Mouse (Mus musculus) liver, embryonic 14.5 days (tissue): ENCODE data around the gene Chtf18. TPM values are rescaled to one million over a fixed set of nuclear protein-coding genes. Genes with fewer than 3 reads are reported as not detected.
"Not testable (repeated sequence)": the region's sequence is repeated elsewhere in the genome, so short reads cannot be mapped to it uniquely, and the experiment has no call there.

Experiments
- ATAC-seq: fragments of 200-750 bp; cut with Nextera tagmentation; 2 replicates; pipeline ENCODE4 v1.8.0; 2017; ENCODE audit warnings: moderate number of reproducible peaks, mild to moderate bottlenecking, moderate library complexity; ENCODE audit not compliant: insufficient read depth
- DNase-seq, 3 experiments: peaks; one replicate each; pipeline ENCODE4 v3.0.0-alpha.2; 2012 to 2013; ENCODE audit warnings: low read depth in 3 of 3, low spot score in 3 of 3
- H3K27ac ChIP-seq: fragments of 300-500 bp; sonication (generic); 2 replicates; pipeline ENCODE4 v1.5.1; 2014; ENCODE audit warnings: moderate library complexity, mild to moderate bottlenecking, control low read depth, inconsistent platforms
- H3K27me3 ChIP-seq: fragments of 300-500 bp; sonication (generic); 2 replicates; pipeline ENCODE4 v1.6.1; 2014; ENCODE audit warnings: mild to moderate bottlenecking, low read length, moderate library complexity; ENCODE audit not compliant: control insufficient read depth, insufficient read depth
- H3K36me3 ChIP-seq: fragments of 300-500 bp; sonication (generic); replicated peaks from 2 replicates; pipeline ENCODE4 v1.6.1; 2014; ENCODE audit warnings: low read depth; ENCODE audit not compliant: control insufficient read depth, insufficient read depth
- H3K4me1 ChIP-seq, 2 experiments: fragments of 200-500 bp in 1 of 2; fragments of 300-500 bp in 1 of 2; sonication (generic) in 1 of 2; replicated peaks; 2 replicates each; pipeline ENCODE4 v1.6.1; 2012 to 2014; ENCODE audit warnings: antibody characterized with exemption in 1 of 2, inconsistent platforms in 1 of 2, low read length in 1 of 2; ENCODE audit not compliant: control insufficient read depth in 2 of 2, insufficient read depth in 2 of 2
- H3K4me2 ChIP-seq: fragments of 300-500 bp; sonication (generic); 2 replicates; pipeline ENCODE4 v1.6.1; 2014; ENCODE audit warnings: low read depth, mild to moderate bottlenecking, control low read depth, moderate library complexity
- H3K4me3 ChIP-seq, 2 experiments: fragments of 200-500 bp in 1 of 2; fragments of 300-500 bp in 1 of 2; sonication (generic) in 1 of 2; 2 replicates each; pipeline ENCODE4 v1.5.1; 2012 to 2014; ENCODE audit warnings: low read depth in 2 of 2, low read length in 2 of 2, mild to moderate bottlenecking in 2 of 2, control low read depth in 1 of 2, inconsistent platforms in 1 of 2, moderate library complexity in 1 of 2; ENCODE audit not compliant: insufficient read depth in 1 of 2
- H3K9ac ChIP-seq: fragments of 300-500 bp; sonication (generic); replicated peaks from 2 replicates; pipeline ENCODE4 v1.6.1; 2014; ENCODE audit warnings: mild to moderate bottlenecking, control low read depth, moderate library complexity
- H3K9me3 ChIP-seq: fragments of 300-500 bp; sonication (generic); 2 replicates; pipeline ENCODE4 v1.6.1; 2016; ENCODE audit warnings: low read length, mixed read lengths; ENCODE audit not compliant: control insufficient read depth
- CTCF ChIP-seq: IDR thresholded peaks from 2 replicates; pipeline ENCODE4 v1.5.1; 2016; ENCODE audit warnings: antibody characterized with exemption, low read depth, control low read depth
- EP300 ChIP-seq: IDR thresholded peaks from 2 replicates; pipeline ENCODE4 v1.6.1; 2016; ENCODE audit warnings: antibody characterized with exemption, low read depth
- WGBS: fragments of 180-500 bp; shearing (Covaris S2); extraction: QIAGEN DNeasy Blood & Tissue Kit; methylation state at CpG from one replicate; pipeline ENCODE4 v1.1.7; 2014; ENCODE audit not compliant: insufficient replicate concordance; 5-methylcytosine and 5-hydroxymethylcytosine counted together
- polyA plus RNA-seq, 2 experiments: library from polyadenylated mRNA; depleted of rRNA in 1 of 2; stranded (reverse) in 1 of 2; unstranded in 1 of 2; fragments of >200 nt; fragmentation: Nextera tagmentation in 1 of 2; extraction: Ambion mirVana in 1 of 2; gene quantifications; 2 replicates each; pipeline versions ENCODE4 v1.2.1 to v1.2.3; 2012 to 2014

The Chtf18 gene
- polyA plus RNA-seq, 2 experiments: 12.4 to 19.6 TPM

- no peak for DNase-seq
- Histone ChIP-seq H3K4me1 (no peaks in the 10 kb centered on the region), H3K27ac (no peak overlapping the region), H3K36me3 (no peaks in the 10 kb centered on the region), H3K27me3 (no peaks in the 10 kb centered on the region), H3K9ac (no peak overlapping the region), H3K9me3 (no peaks in the 10 kb centered on the region), H3K4me2 (no peak overlapping the region), H3K4me3 (no peak overlapping the region)
- no peak for ATAC-seq
- 54% methylated on average over 6 of the region's 6 CpGs for WGBS
- TF ChIP-seq EP300 (no peak), CTCF (no peak)
Observed at GRCm38 (mm10) chr17:25749314-25749713, 22.1 kb upstream of the Chtf18 start.

DNA sequence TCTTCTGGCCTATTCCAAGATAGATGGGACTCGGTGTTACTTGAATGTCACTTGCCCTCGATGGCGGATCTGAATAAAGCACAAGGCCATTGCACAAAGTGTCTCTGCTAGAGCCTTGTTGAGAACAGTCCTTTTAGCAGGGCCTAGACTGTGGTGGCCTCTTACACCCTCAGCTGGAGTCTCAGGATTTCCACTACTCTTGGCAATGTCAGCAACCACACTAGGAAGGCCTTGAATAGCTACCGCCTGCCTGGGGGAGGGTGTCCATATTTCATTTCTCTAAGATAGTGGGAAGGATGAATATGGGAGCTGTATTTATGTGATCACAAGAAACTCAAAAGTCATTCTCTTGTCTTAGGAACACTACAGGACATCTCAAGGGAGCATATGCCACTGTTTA is 21.0 kb upstream of the Chtf18 start:
- no peak for DNase-seq
- H3K4me1 ChIP-seq: no peaks in the 10 kb centered on the region

GRCm38 (mm10) chr17:25744311-25744710 is 17.1 kb upstream of the Chtf18 start:
- Histone ChIP-seq H3K9ac (no peak overlapping the region), H3K4me3 (no peak overlapping the region), H3K27ac (no peak overlapping the region), H3K4me2 (no peak overlapping the region), H3K27me3 (no peaks in the 10 kb centered on the region), H3K4me1 (no peaks in the 10 kb centered on the region), H3K9me3 (no peaks in the 10 kb centered on the region), H3K36me3 (no peaks in the 10 kb centered on the region)
- TF ChIP-seq CTCF: no peak
- no peak for TF ChIP-seq EP300
- ATAC-seq (no peak), DNase-seq (no peak)
- 49% methylated on average over 10 of the region's 10 CpGs for WGBS

More for the DNA sequence above, 21.0 kb upstream of the Chtf18 start:
- H3K27ac ChIP-seq: no peak overlapping the region
- H3K9ac ChIP-seq: no peak overlapping the region
- no peaks in the 10 kb centered on the region for H3K27me3 ChIP-seq
- H3K9me3 ChIP-seq: no peaks in the 10 kb centered on the region
- TF ChIP-seq CTCF: no peak
- no peak for TF ChIP-seq EP300
- 66% methylated on average over 4 of the region's 4 CpGs for WGBS
- H3K4me2 ChIP-seq: no peak overlapping the region
- H3K36me3 ChIP-seq: no peaks in the 10 kb centered on the region
- no peak overlapping the region for H3K4me3 ChIP-seq
- no peak for ATAC-seq

DNA sequence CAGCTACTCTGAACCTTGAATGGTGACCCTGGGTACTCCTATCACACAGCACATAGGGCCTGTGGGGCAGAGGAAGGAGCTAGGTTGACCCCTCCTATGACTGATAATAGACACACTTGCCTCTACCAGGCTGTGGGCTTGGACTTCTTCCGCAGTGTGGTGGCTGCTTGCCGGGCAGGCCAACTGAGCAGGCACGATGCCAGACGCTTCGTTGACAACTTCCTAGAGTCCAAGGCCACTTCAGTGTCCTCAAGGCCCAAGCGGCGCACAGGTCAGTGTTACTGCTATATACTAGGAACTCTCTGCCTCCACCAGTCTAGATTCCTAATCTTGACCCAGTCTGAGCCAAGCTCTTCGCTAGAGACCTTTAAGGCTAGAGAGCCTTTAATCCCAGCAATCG is 16.6 kb upstream of the Chtf18 start:
- TF ChIP-seq CTCF: no peak
- no peak for TF ChIP-seq EP300
- Histone ChIP-seq H3K4me3 (no peak overlapping the region), H3K4me1 (no peaks in the 10 kb centered on the region), H3K27ac (no peak overlapping the region), H3K36me3 (no peaks in the 10 kb centered on the region), H3K27me3 (no peaks in the 10 kb centered on the region), H3K9ac (no peak overlapping the region), H3K4me2 (no peak overlapping the region), H3K9me3 (no peaks in the 10 kb centered on the region)
- WGBS: 80% methylated on average over 9 of the region's 9 CpGs
- no peak for DNase-seq
- no peak for ATAC-seq

DNA sequence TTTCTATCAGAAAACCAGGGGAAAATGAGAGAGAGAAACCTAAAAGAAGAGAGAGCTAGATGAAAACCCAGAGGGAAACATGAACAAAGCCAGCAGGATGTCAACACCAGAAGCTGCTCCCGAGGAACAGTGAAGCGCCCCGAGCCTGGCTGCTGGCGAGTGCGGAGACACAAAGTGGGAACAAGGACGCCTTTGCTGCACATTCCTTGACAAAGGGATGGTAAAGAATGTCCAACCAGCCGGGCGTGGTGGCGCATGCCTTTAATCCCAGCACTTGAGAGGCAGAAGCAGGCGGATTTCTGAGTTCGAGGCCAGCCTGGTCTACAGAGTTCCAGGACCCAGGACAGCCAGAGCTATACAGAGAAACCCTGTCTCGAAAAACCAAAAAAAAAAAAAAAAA is 14.3 kb upstream of the Chtf18 start:
- H3K9me3 ChIP-seq, H3K27me3 ChIP-seq, H3K4me1 ChIP-seq, H3K9ac ChIP-seq, ATAC-seq, DNase-seq, H3K4me2 ChIP-seq, H3K4me3 ChIP-seq, H3K27ac ChIP-seq, H3K36me3 ChIP-seq: not testable (repeated sequence)
- 57% methylated on average over 12 of the region's 12 CpGs for WGBS

- no peak overlapping the region for H3K4me3 ChIP-seq
- H3K27ac ChIP-seq: no peak overlapping the region
- H3K27me3 ChIP-seq: no peaks in the 10 kb centered on the region
- H3K4me1 ChIP-seq: no peaks in the 10 kb centered on the region
- TF ChIP-seq CTCF: no peak
- no peak for TF ChIP-seq EP300
- no peaks in the 10 kb centered on the region for H3K9me3 ChIP-seq
- DNase-seq (no peak), ATAC-seq (no peak)
- no peak overlapping the region for H3K9ac ChIP-seq
- no peaks in the 10 kb centered on the region for H3K36me3 ChIP-seq
- H3K4me2 ChIP-seq: no peak overlapping the region
- WGBS: 58% methylated on average over 7 of the region's 7 CpGs
Observed at GRCm38 (mm10) chr17:25738861-25739260, 11.6 kb upstream of the Chtf18 start.
